Mouse (Mus musculus) central nervous system, embryonic 14 days (tissue): ENCODE results near the gene Pkp3. TPM values are rescaled to one million over a fixed set of nuclear protein-coding genes. Genes with fewer than 3 reads are reported as not detected.

Source experiments
- polyA plus RNA-seq: library from polyadenylated mRNA; depleted of rRNA; stranded (reverse); fragments of >200 nt; gene quantifications from 2 replicates; pipeline ENCODE4 v1.2.3, GENCODE M21; 2012; rRNA removed

Gene Pkp3
- 0.28 and 4.0 TPM in 2 replicates for polyA plus RNA-seq

GRCm38 (mm10) chr7:141077841-141078240, at the start of gene Pkp3:
Pkp3 (plus strand) TSS chr7:141078218.

GRCm38 (mm10) chr7:141028831-141029230, 49.2 kb upstream of the Pkp3 start, which contains the start of gene Gm17387:
Gm17387 (plus strand) TSS chr7:141029131.

GRCm38 (mm10) chr7:141060426-141061242, 17.4 kb upstream of the Pkp3 start, which contains the start of gene B4galnt4:
B4galnt4 (plus strand) TSS chr7:141061104.

GRCm38 (mm10) chr7:141099911-141100691, 22.1 kb downstream of the Pkp3 start, which contains the start of gene Sigirr:
Sigirr (minus strand) TSS chr7:141100572.

GRCm38 (mm10) chr7:141117636-141118035, 39.6 kb downstream of the Pkp3 start, which contains the start of gene Ano9:
Ano9 (minus strand) TSS chr7:141117806.

GRCm38 (mm10) chr7:141122245-141122644, 44.2 kb downstream of the Pkp3 start, which contains the start of gene Ptdss2:
Ptdss2 (plus strand) TSS chr7:141122382.

Other genes with a start within 250 kb of the Pkp3 start
- gene Urah, start 243.2 kb upstream of the Pkp3 start, polyA plus RNA-seq = 0.07 and 0.84 TPM in 2 replicates
- gene Scgb1c1, start 232.7 kb upstream of the Pkp3 start, polyA plus RNA-seq = not detected in 2 replicates
- 0.05 TPM in 2 replicates for gene Odf3, start 230.4 kb upstream of the Pkp3 start, polyA plus RNA-seq
- 0.13 and 0.15 TPM in 2 replicates for gene Gm45785, start 221.9 kb upstream of the Pkp3 start, polyA plus RNA-seq
- 88.7 and 90.0 TPM in 2 replicates for gene Ric8a, start 221.3 kb upstream of the Pkp3 start, polyA plus RNA-seq
- 29.4 and 35.4 TPM in 2 replicates for gene Bet1l, start 220.6 kb upstream of the Pkp3 start, polyA plus RNA-seq
- 150 and 161 TPM in 2 replicates for gene Psmd13, start 196.2 kb upstream of the Pkp3 start, polyA plus RNA-seq
- 38.9 and 39.2 TPM in 2 replicates for gene Sirt3, start 195.9 kb upstream of the Pkp3 start, polyA plus RNA-seq
- 2.2 TPM in 1 of 2 replicates, not detected in the other for gene Cox8b, start 177.8 kb upstream of the Pkp3 start, polyA plus RNA-seq
- 0.13 and 0.16 TPM in 2 replicates for gene Nlrp6, start 157.3 kb upstream of the Pkp3 start, polyA plus RNA-seq
- 15.1 and 20.9 TPM in 2 replicates for gene Pgghg, start 136.8 kb upstream of the Pkp3 start, polyA plus RNA-seq
- 4.6 and 9.5 TPM in 2 replicates for gene Ifitm5, start 127.9 kb upstream of the Pkp3 start, polyA plus RNA-seq
- not detected in 2 replicates for gene Gm45717, start 122.3 kb upstream of the Pkp3 start, polyA plus RNA-seq
- 179 and 335 TPM in 2 replicates for gene Ifitm2, start 122.2 kb upstream of the Pkp3 start, polyA plus RNA-seq
- gene Ifitm1, start 111.0 kb upstream of the Pkp3 start, polyA plus RNA-seq = 32.8 and 55.0 TPM in 2 replicates
- gene Ifitm3, start 67.4 kb upstream of the Pkp3 start, polyA plus RNA-seq = 31.0 and 57.6 TPM in 2 replicates
- 0.86 and 1.2 TPM in 2 replicates for gene Ifitm6, start 60.3 kb upstream of the Pkp3 start, polyA plus RNA-seq
- gene Gm17387, start 49.1 kb upstream of the Pkp3 start, polyA plus RNA-seq = not detected in 2 replicates
- gene B4galnt4, start 17.1 kb upstream of the Pkp3 start, polyA plus RNA-seq = 154 and 158 TPM in 2 replicates
- gene Sigirr, start 22.4 kb downstream of the Pkp3 start, polyA plus RNA-seq = 1.4 and 2.1 TPM in 2 replicates
- gene Ano9, start 39.6 kb downstream of the Pkp3 start, polyA plus RNA-seq = 0.33 and 1.8 TPM in 2 replicates
- gene Ptdss2, start 44.2 kb downstream of the Pkp3 start, polyA plus RNA-seq = 49.2 and 50.0 TPM in 2 replicates
- 49.4 and 54.4 TPM in 2 replicates for gene Rnh1, start 94.6 kb downstream of the Pkp3 start, polyA plus RNA-seq
- gene Hras, start 115.8 kb downstream of the Pkp3 start, polyA plus RNA-seq = 138 and 141 TPM in 2 replicates
- gene Lrrc56, start 115.9 kb downstream of the Pkp3 start, polyA plus RNA-seq = 16.0 and 18.6 TPM in 2 replicates
- gene Lmntd2, start 135.9 kb downstream of the Pkp3 start, polyA plus RNA-seq = 4.9 and 5.2 TPM in 2 replicates
- 29.0 and 31.4 TPM in 2 replicates for gene Rassf7, start 137.6 kb downstream of the Pkp3 start, polyA plus RNA-seq
- 33.3 and 39.2 TPM in 2 replicates for gene Phrf1, start 150.6 kb downstream of the Pkp3 start, polyA plus RNA-seq
- gene Irf7, start 188.3 kb downstream of the Pkp3 start, polyA plus RNA-seq = 6.9 and 11.5 TPM in 2 replicates
- 0.01 and 0.03 TPM in 2 replicates for gene Cdhr5, start 198.6 kb downstream of the Pkp3 start, polyA plus RNA-seq
- 1.7 and 4.0 TPM in 2 replicates for gene Sct, start 200.9 kb downstream of the Pkp3 start, polyA plus RNA-seq
- 1.1 TPM in 2 replicates for gene Drd4, start 213.8 kb downstream of the Pkp3 start, polyA plus RNA-seq
- gene Deaf1, start 249.5 kb downstream of the Pkp3 start, polyA plus RNA-seq = 74.1 and 82.3 TPM in 2 replicates
- 75.9 and 79.9 TPM in 2 replicates for gene Tmem80, start 249.5 kb downstream of the Pkp3 start, polyA plus RNA-seq